Mouse (Mus musculus) gastrocnemius, adult 8-10 months (tissue): ENCODE data around the gene Dexi. TPM values are rescaled to one million over a fixed set of nuclear protein-coding genes. Genes with fewer than 3 reads are reported as not detected.

Experiments
- DNase-seq, 2 experiments: peaks; one replicate each; pipeline ENCODE4 v3.0.0; 2022; ENCODE audit warnings: low spot score in 2 of 2
- total RNA-seq, 4 experiments: library from RNA; stranded (reverse); gene quantifications; 2 replicates each; pipeline ENCODE4 v1.2.4; 2022

Dexi gene
- total RNA-seq, 4 experiments from 2014 or later: 40.4 to 70.4 (median 53.3) TPM

GRCm38 (mm10) chr16:10499122-10499521, 43.7 kb downstream of the Dexi start:
- DNase-seq: no peak

GRCm38 (mm10) chr16:10498096-10498602, 44.7 kb downstream of the Dexi start:
- no peak for DNase-seq

- DNase-seq: no peak
Measured at GRCm38 (mm10) chr16:10495824-10496298, 47.0 kb downstream of the Dexi start.

GRCm38 (mm10) chr16:10492587-10492986, 50.3 kb downstream of the Dexi start:
- DNase-seq: no peak

GRCm38 (mm10) chr16:10491716-10492115, 51.1 kb downstream of the Dexi start:
- no peak for DNase-seq

GRCm38 (mm10) chr16:10490503-10491150, 52.2 kb downstream of the Dexi start:
- no peak for DNase-seq

GRCm38 (mm10) chr16:10489904-10490457, 52.9 kb downstream of the Dexi start:
- DNase-seq: no peak

- no peak for DNase-seq
Measured at GRCm38 (mm10) chr16:10489483-10489882, 53.4 kb downstream of the Dexi start.

GRCm38 (mm10) chr16:10488769-10489481, 53.9 kb downstream of the Dexi start:
- DNase-seq: no peak

- no peak for DNase-seq
Measured at GRCm38 (mm10) chr16:10487895-10488493, 54.9 kb downstream of the Dexi start.

GRCm38 (mm10) chr16:10486993-10487392, 55.9 kb downstream of the Dexi start:
- no peak for DNase-seq

- DNase-seq: no peak
Measured at GRCm38 (mm10) chr16:10482343-10482742, 60.5 kb downstream of the Dexi start.

- DNase-seq: no peak
Measured at GRCm38 (mm10) chr16:10479857-10480256, 63.0 kb downstream of the Dexi start, which contains the start of gene Ciita. TSS of gene Ciita (plus strand) at chr16:10480059.

- no peak for DNase-seq
Measured at GRCm38 (mm10) chr16:10475919-10476318, 66.9 kb downstream of the Dexi start.

GRCm38 (mm10) chr16:10474956-10475355, 67.9 kb downstream of the Dexi start:
- DNase-seq: no peak

- DNase-seq: no peak
Measured at GRCm38 (mm10) chr16:10471950-10472349, 70.9 kb downstream of the Dexi start.

- DNase-seq: no peak
Measured at GRCm38 (mm10) chr16:10468201-10468600, 74.7 kb downstream of the Dexi start.

- DNase-seq: no peak
Measured at GRCm38 (mm10) chr16:10467391-10468107, 75.3 kb downstream of the Dexi start.

- no peak for DNase-seq
Measured at GRCm38 (mm10) chr16:10465011-10465681, 77.7 kb downstream of the Dexi start.

GRCm38 (mm10) chr16:10461178-10461577, 81.7 kb downstream of the Dexi start:
- DNase-seq: no peak

GRCm38 (mm10) chr16:10460188-10460587, 82.7 kb downstream of the Dexi start:
- no peak for DNase-seq
